Mouse (Mus musculus) colon, adult 2 months (tissue): ENCODE data around the gene Cep295nl. TPM values are rescaled to one million over a fixed set of nuclear protein-coding genes. Genes with fewer than 3 reads are reported as not detected.

Experiments
- polyA plus RNA-seq: library from polyadenylated mRNA; depleted of rRNA; stranded (reverse); fragments of >200 nt; gene quantifications from 2 replicates; pipeline ENCODE4 v1.2.3, GENCODE M21; 2012; rRNA removed

The Cep295nl gene
- polyA plus RNA-seq = 0.07 and 0.20 TPM in 2 replicates

GRCm38 (mm10) chr11:118342400-118342981 lies at the start of gene Cep295nl:
Cep295nl (minus strand) TSS chr11:118342500.

DNA sequence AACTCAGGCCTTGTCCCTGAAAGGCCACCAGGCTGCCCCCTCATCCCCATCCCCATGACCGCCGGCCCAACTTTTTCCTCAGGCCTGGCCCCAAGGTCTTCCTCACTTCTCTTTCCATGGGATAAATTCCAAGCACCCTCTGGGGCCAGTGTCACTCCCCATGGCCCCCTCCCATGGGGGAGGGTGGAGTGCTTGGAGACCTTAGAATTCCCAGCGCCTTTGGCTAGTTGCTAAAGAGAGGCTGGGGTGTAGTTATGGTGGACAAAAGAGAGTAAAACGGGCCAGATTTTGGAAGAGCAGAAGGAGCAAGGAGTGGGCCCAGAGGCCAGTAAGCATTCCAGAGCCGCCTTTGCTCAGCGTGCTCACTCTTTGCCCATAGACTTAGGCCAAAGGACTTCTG lies 13.3 kb upstream of the Cep295nl start, which contains the start of gene Timp2:
Gene Timp2 (minus strand): TSS at position 101 of the 400 bp plus-strand sequence.

GRCm38 (mm10) chr11:118289999-118290889 lies 52.1 kb downstream of the Cep295nl start, which contains the start of gene Usp36:
Usp36 (minus strand) TSS chr11:118290244.

Other genes starting within 250 kb of the Cep295nl start
- gene Dnah17, start 211.9 kb downstream of the Cep295nl start, polyA plus RNA-seq = 0.05 and 0.06 TPM in 2 replicates
- gene Cyth1, start 93.9 kb downstream of the Cep295nl start, polyA plus RNA-seq = 27.0 and 28.0 TPM in 2 replicates
- 14.0 and 22.6 TPM in 2 replicates for gene Usp36, start 52.3 kb downstream of the Cep295nl start, polyA plus RNA-seq
- 102 TPM in 2 replicates for gene Timp2, start 13.2 kb upstream of the Cep295nl start, polyA plus RNA-seq
- 251 and 312 TPM in 2 replicates for gene Lgals3bp, start 59.6 kb upstream of the Cep295nl start, polyA plus RNA-seq
- gene Cant1, start 76.6 kb upstream of the Cep295nl start, polyA plus RNA-seq = 251 and 300 TPM in 2 replicates
- gene C1qtnf1, start 85.7 kb upstream of the Cep295nl start, polyA plus RNA-seq = 10.2 and 10.5 TPM in 2 replicates
- 32.4 and 44.6 TPM in 2 replicates for gene Engase, start 134.3 kb upstream of the Cep295nl start, polyA plus RNA-seq